Mouse (Mus musculus) brain, embryonic 18.5 days (tissue): Measurements from ENCODE around the gene Zic1.

Experiments
- DNase-seq: peaks from one replicate; pipeline ENCODE4 v3.0.0-alpha.2; 2012; ENCODE audit warnings: low read depth, low spot score

The Zic1 gene

DNA sequence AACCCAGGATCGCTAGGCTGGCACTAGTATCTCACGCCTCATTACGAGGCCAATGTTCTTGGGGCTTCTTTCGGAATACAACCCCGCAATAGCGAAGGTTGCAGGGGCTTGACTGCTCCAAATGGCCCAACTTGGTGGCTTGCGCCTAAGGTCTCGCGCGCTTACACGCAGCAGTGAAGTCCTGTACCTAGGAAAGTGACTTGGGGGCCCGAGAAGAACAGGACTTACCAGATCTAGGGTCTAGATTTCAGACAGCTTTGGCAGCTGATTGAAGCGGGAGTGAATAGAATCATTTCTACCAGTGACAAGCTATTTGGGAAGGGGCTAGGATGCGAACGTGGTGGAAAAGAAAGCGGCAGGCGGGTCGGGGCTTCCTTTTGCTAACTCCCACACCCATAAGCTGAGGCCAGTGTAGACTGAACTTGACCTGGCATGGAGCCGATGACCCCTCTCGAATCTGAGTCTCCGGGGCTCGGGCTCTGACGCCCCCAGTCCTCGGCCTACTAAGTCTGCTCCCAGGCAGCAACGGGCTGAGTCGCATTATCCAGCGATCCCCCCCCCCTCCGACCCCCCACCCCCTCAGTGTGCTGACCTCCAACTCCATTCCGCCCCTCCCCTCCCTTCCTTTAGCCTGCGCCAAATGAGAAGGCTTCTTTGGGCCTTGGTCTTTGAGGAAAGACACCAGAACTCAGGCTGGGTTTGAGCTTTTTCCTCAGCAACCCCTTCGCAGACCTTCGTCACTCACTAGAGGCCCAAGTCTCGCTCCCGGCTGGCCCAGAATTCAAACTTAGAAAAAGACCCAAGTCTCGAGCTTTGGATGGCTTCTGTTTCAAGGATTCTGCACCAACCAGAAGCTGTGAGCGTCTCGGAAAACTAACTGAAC lies 11.8 kb downstream of the Zic1 start:
- no peak for DNase-seq

DNA sequence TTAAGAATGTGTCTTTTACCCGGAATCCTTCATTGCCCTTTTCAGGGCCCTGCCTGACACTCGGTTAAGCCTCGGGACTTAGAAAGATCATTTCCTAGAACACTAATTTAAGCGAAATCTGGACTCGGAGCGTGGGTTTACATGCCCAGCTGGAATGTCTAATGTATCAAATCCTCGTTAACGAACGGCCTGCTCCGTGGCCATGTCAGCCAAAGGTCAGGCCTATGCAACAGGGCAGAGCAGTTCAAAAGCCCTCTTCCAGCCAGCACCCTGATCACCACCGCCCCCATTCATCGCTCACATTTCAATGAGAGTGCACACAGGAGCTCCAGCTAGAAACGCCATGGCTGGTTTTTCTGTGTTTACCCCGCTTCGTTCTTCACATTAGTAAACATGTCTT lies 12.8 kb downstream of the Zic1 start:
- DNase-seq = no peak

DNA sequence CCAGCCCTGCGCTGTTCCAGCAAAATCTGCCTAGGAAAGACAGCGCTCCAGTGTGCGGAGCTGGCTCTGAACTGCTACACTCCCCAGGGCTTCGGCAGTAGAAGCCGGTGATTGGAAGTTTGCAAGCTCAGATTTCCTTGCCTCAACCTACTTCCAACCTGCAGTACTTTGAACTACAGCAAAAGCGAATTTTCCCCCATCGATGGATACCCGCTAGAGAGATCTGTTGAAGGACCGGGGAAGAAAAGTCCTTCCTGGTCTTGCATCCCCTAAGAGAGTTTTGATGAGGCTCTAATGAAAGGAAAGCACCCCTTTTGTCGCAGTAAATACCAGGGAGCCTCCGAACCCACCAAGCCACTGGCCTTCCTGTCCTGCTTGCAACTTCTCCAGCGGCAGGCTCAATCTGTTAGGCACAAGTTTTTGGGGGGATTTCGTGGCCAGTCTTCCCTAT lies 13.6 kb downstream of the Zic1 start:
- DNase-seq = no peak

DNA sequence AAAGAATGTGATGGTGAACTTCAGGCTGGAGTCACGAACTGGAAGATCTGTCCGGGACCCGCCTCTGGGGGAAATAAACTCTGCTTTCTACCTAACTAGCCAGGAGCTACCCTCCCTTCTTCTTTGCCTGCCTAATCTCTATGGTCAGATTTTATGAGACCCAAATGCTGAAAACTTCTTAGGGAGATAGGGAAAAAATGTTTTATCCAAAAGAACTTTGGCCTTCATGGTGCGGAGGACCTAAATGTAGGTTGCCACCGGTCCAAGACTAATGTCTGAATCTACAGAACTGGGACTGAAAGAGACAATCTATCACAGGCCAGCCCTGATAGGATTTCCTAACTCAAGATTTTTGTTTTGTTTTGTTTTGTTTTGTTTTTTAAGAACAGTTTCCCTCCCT lies 14.2 kb downstream of the Zic1 start:
- no peak for DNase-seq

- no peak for DNase-seq
Observed at GRCm38 (mm10) chr9:91350861-91351291, 14.7 kb downstream of the Zic1 start.

DNA sequence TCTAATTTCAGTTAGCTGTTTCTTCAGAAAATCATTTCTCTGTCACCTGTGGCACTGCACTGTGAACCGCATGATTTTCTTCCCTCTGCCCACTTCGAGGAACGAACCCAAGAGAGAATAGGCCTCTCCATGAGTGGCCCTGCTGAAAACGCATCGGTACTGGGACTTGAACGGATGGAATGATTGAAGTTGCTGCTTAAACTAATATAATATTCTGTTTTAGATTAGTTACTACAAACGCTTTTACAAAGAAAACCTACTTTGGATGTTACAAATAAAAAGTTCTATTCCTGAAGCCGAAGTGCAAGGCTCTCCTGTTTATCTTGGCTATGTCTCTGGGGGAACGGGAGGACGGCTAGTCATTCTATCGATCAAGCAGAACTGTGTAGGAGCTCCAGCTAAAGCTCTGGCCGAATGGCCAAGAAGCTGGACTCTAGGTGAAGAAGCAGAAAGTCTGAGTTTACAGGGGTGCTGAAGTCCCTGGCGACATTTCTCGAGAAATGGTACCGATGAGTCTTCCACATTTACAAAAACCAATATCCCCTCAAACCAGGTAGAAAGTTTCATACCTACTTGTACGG lies 15.3 kb downstream of the Zic1 start:
- no peak for DNase-seq

DNA sequence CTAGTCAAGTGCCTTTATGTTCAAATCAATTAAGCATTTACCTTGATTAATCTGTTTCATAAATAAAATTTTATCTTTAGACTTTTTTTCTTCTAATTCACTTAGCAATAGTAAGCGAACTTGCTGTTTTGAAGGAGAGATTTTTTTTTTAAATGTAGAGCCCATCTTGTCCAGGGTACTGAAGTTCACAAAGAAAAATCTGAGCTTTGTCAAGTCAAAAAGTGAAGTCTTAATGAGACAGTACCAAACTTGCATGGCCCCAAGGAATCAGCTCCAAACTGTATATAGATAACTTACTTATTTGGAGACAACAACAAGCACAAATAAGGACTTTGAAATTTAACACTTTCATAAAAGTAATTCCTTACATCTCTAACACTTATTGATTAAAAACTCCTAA lies 16.9 kb downstream of the Zic1 start:
- DNase-seq = no peak

DNA sequence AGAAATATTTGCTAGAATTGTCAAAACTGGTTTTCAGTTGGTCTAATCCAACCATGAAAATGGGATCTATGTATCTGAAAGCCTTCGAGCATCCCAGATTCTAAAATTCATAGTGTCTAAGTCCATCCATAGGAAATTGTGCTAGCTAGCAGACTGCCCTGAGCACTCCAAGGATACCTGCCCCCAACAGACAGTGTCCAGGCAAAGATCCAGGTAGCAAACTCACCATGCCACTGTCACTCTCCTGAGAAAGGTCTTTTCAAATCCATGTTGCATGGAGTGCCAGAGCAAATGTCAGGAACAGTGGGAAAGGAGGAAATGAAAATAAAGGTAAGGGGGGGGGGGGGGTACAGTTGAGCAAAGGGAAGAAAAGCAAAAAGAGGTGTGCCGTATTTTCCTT lies 18.0 kb downstream of the Zic1 start:
- no peak for DNase-seq
